In the genomic region with DNA sequence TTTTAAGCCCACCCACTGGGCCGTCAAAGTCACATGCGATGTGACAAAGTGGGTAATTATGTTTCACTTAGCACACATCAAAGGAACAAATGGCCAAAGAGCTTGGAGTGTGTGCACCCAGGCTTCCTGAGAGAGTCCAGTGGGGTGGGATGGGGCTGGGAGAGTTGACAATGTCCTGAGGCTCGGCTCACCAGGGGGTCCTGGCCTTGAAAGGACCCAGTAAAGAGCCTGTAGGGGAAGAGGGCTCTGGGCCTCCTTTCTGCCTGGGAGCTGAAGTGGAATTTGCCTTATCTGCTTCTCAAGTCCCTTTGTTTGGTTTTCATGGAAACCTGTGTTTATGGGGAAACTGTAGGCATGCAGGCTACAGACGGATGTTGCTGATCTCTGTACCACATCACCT, we compare ENCODE assay signal across 12 mouse cellular contexts.
DNase-seq lines count a peak whose midpoint lies in the region; ATAC-seq lines count a peak whose summit lies in the region.
"Had no signal": no experiment of that assay in that cellular context is flagged by ENCODE, and none has a peak within 500 bp of the region (broad histone marks: within the 10 kb centered on the region; RNA-seq: fewer than 3 reads in every experiment).

No protein-coding gene starts in this region.

- H3K36me3 ChIP-seq in heart, embryonic 11.5 days (ENCODE audit: control insufficient read depth, insufficient read depth, low read length): no peaks in the 10 kb centered on the region
- no peaks in the 10 kb centered on the region for H3K36me3 ChIP-seq in forebrain, embryonic 12.5 days (replicated peaks)
- H3K36me3 ChIP-seq in midbrain, embryonic 12.5 days: no peaks in the 10 kb centered on the region
- H3K36me3 ChIP-seq: liver, embryonic 13.5 days had no signal

- H3K27ac ChIP-seq in heart, embryonic 11.5 days (ENCODE audit: low read depth, low read length): no peak overlapping the region
- H3K27ac ChIP-seq in forebrain, embryonic 12.5 days: no peak overlapping the region
- H3K27ac ChIP-seq in midbrain, embryonic 12.5 days (replicated peaks): no peak overlapping the region
- H3K27ac ChIP-seq: liver, embryonic 13.5 days had no signal

- no peak for DNase-seq in heart, adult 8-10 months (ENCODE audit: low spot score)
- DNase-seq in Muller cell, postnatal 12 days (ENCODE audit: inconsistent ontology term): peak; percentile 12
- no peak for DNase-seq in cerebellum, postnatal 14 days
- DNase-seq in c-Kit-positive CD71-positive TER-119-positive erythroid progenitor cells, embryonic 14.5 days (ENCODE audit: low spot score): no peak
- DNase-seq: kidney, adult 18-20 months; liver, embryonic 13.5 days had no signal

- H3K9ac ChIP-seq in heart, embryonic 11.5 days (ENCODE audit: low read depth, low read length): no peak overlapping the region
- no peak overlapping the region for H3K9ac ChIP-seq in forebrain, embryonic 12.5 days
- no peak overlapping the region for H3K9ac ChIP-seq in midbrain, embryonic 12.5 days (replicated peaks)
- H3K9ac ChIP-seq: liver, embryonic 13.5 days had no signal

- WGBS in heart, embryonic 11.5 days (ENCODE audit: insufficient replicate concordance): 2% methylated on average over 4 of the region's 4 CpGs
- WGBS in forebrain, embryonic 12.5 days: 3% methylated on average over 4 of the region's 4 CpGs
- WGBS in midbrain, embryonic 12.5 days: 3% methylated on average over 4 of the region's 4 CpGs

- ATAC-seq in heart, embryonic 11.5 days (replicated peaks; ENCODE audit: insufficient number of reproducible peaks, low FRiP score, low TSS enrichment): no peak
- peak; percentile 44; the same call in 1 of the 2 replicates for ATAC-seq in forebrain, embryonic 12.5 days (ENCODE audit: low FRiP score)
- peak; percentile 58 for ATAC-seq in midbrain, embryonic 12.5 days (ENCODE audit: low FRiP score, low read depth)
- ATAC-seq in activated CD4-positive, CD25-positive, alpha-beta regulatory T cell, adult 4 months: no peak

- peaks cover 17% of the 10 kb centered on the region for H3K4me1 ChIP-seq in heart, embryonic 11.5 days (ENCODE audit: control insufficient read depth, insufficient read depth, low read length)
- peaks cover 24% of the 10 kb centered on the region for H3K4me1 ChIP-seq in forebrain, embryonic 12.5 days
- peaks cover 20% of the 10 kb centered on the region for H3K4me1 ChIP-seq in midbrain, embryonic 12.5 days
- H3K4me1 ChIP-seq: liver, embryonic 13.5 days; megakaryocyte, embryonic 14.5 days had no signal

- no peaks in the 10 kb centered on the region for H3K9me3 ChIP-seq in heart, embryonic 11.5 days (replicated peaks; ENCODE audit: control insufficient read depth, low read length)
- no peaks in the 10 kb centered on the region for H3K9me3 ChIP-seq in forebrain, embryonic 12.5 days
- H3K9me3 ChIP-seq in midbrain, embryonic 12.5 days: no peaks in the 10 kb centered on the region
- H3K9me3 ChIP-seq: liver, embryonic 13.5 days had no signal

- no peak overlapping the region for H3K4me3 ChIP-seq in heart, embryonic 11.5 days (ENCODE audit: low read depth, low read length)
- H3K4me3 ChIP-seq in forebrain, embryonic 12.5 days (replicated peaks): no peak overlapping the region
- no peak overlapping the region for H3K4me3 ChIP-seq in midbrain, embryonic 12.5 days
- H3K4me3 ChIP-seq: left cerebral cortex, adult 2 months; liver, embryonic 13.5 days; megakaryocyte, embryonic 14.5 days had no signal

- peaks cover 15% of the 10 kb centered on the region for H3K27me3 ChIP-seq in heart, embryonic 11.5 days (ENCODE audit: control insufficient read depth, insufficient read depth, low read length)
- peaks cover 8% of the 10 kb centered on the region for H3K27me3 ChIP-seq in forebrain, embryonic 12.5 days
- H3K27me3 ChIP-seq in midbrain, embryonic 12.5 days: peaks cover 4% of the 10 kb centered on the region
- H3K27me3 ChIP-seq: liver, embryonic 13.5 days; megakaryocyte, embryonic 14.5 days had no signal

- H3K4me2 ChIP-seq in heart, embryonic 11.5 days: peak overlapping the region; percentile 23
- H3K4me2 ChIP-seq in forebrain, embryonic 12.5 days: peak overlapping the region; percentile 11; the same call in 1 of the 2 replicates
- H3K4me2 ChIP-seq in midbrain, embryonic 12.5 days (replicated peaks): peak overlapping the region; percentile 13; the same call in 1 of the 2 replicates
- H3K4me2 ChIP-seq: liver, embryonic 13.5 days had no signal

Comparison
In these comparisons a context has a peak if more than half of its experiments do, and no peak if none do; other contexts are left out.
1. ATAC-seq: peak in forebrain, embryonic 12.5 days (single experiment) and midbrain, embryonic 12.5 days (single experiment); none in heart, embryonic 11.5 days (single experiment) and activated CD4-positive, CD25-positive, alpha-beta regulatory T cell, adult 4 months (single experiment).
2. Peak in every context shown above with its lines, with median percentiles within 50 percentile points of each other: H3K4me2 ChIP-seq.